Mouse (Mus musculus): ENCODE measurements at regions not wholly inside any gene's neighbourhood (a gene's known extent, or its start where the extent isn't known, plus 50 kb on each side); places are given as distances from the start of the nearest gene placed in this dataset.

DNA sequence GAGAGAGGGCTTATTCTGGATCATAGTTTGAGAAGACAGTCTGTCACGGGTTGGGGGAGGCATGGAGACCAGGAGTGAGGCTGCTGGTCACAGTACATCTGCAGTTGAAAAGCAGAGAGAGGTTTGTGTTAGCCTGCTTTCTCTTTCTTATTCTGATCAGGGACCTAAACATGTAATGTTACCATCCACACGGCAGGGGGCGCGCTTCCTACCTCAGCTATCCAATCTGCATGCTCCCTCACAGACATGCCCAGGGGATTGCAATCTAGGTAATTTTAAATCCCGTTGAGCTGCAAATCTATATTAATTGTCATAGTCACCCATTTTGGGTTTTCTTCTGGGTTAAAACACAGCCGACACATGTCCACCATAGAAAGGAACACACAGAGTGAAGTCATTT is 156.4 kb upstream of the Esrrg start:
- TF ChIP-seq POLR2A (IDR thresholded peaks at IDR 0.05; ENCODE audit: insufficient read length, low read depth) (no peak), POLR2AphosphoS2 (IDR thresholded peaks at IDR 0.05; ENCODE audit: insufficient read length, low read depth) (no peak), TCF12 (IDR thresholded peaks at IDR 0.05; ENCODE audit: insufficient read depth, poor library complexity, severe bottlenecking) (no peak), MYOG (IDR thresholded peaks at IDR 0.05; ENCODE audit: control insufficient read depth in 1 of 3, insufficient read depth in 1 of 3, insufficient read length in 2 of 3, low read depth in 2 of 3) (no peak), E2F4 (IDR thresholded peaks at IDR 0.05; ENCODE audit: insufficient read depth) (no peak), MYOD1 (IDR thresholded peaks at IDR 0.05; ENCODE audit: control insufficient read depth in 1 of 3, insufficient read length in 2 of 3, low read depth in 2 of 3) (no peak), CEBPB (IDR thresholded peaks at IDR 0.05; ENCODE audit: insufficient read depth, poor library complexity, severe bottlenecking) (no peak), USF1 (IDR thresholded peaks at IDR 0.05; ENCODE audit: low read depth) (no peak)
- H3K4me2 ChIP-seq (ENCODE audit: low read depth), result no peak overlapping the region
- no peaks in the 10 kb centered on the region for H3K36me3 ChIP-seq (ENCODE audit: control insufficient read depth, insufficient read depth)
- no peaks in the 10 kb centered on the region for H3K27me3 ChIP-seq (ENCODE audit: control insufficient read depth, insufficient read depth, insufficient read length)
- H3ac ChIP-seq (ENCODE audit: control insufficient read depth, insufficient read length), result no peak overlapping the region
- no peaks in the 10 kb centered on the region for H3K79me2 ChIP-seq (ENCODE audit: control insufficient read depth, insufficient read depth)
- H3K4me3 ChIP-seq, result no peak overlapping the region

- no peaks in the 10 kb centered on the region for H3K36me3 ChIP-seq (ENCODE audit: control insufficient read depth, insufficient read depth)
- no peaks in the 10 kb centered on the region for H3K27me3 ChIP-seq (ENCODE audit: control insufficient read depth, insufficient read depth, insufficient read length)
- H3ac ChIP-seq (ENCODE audit: control insufficient read depth, insufficient read length), result no peak overlapping the region
- H3K4me3 ChIP-seq, result no peak overlapping the region
- H3K4me2 ChIP-seq (ENCODE audit: low read depth), result no peak overlapping the region
- H3K79me2 ChIP-seq (ENCODE audit: control insufficient read depth, insufficient read depth), result no peaks in the 10 kb centered on the region
- no peak for TF ChIP-seq POLR2AphosphoS2 (IDR thresholded peaks at IDR 0.05; ENCODE audit: insufficient read length, low read depth)
- no peak for TF ChIP-seq SRF (IDR thresholded peaks at IDR 0.05; ENCODE audit: control insufficient read depth, insufficient read length, low read depth)
- TF ChIP-seq POLR2A (IDR thresholded peaks at IDR 0.05; ENCODE audit: insufficient read length, low read depth), result no peak
- TF ChIP-seq MAX (IDR thresholded peaks at IDR 0.05; ENCODE audit: low read depth), result no peak
- no peak for TF ChIP-seq USF1 (IDR thresholded peaks at IDR 0.05; ENCODE audit: low read depth)
- no peak for TF ChIP-seq CEBPB (IDR thresholded peaks at IDR 0.05; ENCODE audit: insufficient read depth, poor library complexity, severe bottlenecking)
- TF ChIP-seq MYOD1 (IDR thresholded peaks at IDR 0.05; ENCODE audit: control insufficient read depth in 1 of 3, insufficient read length in 2 of 3, low read depth in 2 of 3), result no peak
- TF ChIP-seq TCF12 (IDR thresholded peaks at IDR 0.05; ENCODE audit: insufficient read depth, poor library complexity, severe bottlenecking), result no peak
- no peak for TF ChIP-seq REST (IDR thresholded peaks at IDR 0.05; ENCODE audit: insufficient read depth, insufficient read length)
- TF ChIP-seq E2F4 (IDR thresholded peaks at IDR 0.05; ENCODE audit: insufficient read depth), result no peak
- no peak for TF ChIP-seq TCF3 (IDR thresholded peaks at IDR 0.05; ENCODE audit: insufficient read length, low read depth)
- TF ChIP-seq MYOG (IDR thresholded peaks at IDR 0.05; ENCODE audit: control insufficient read depth in 1 of 3, insufficient read depth in 1 of 3, insufficient read length in 2 of 3, low read depth in 2 of 3), result no peak
These were observed 154.2 kb upstream of the Esrrg start for GRCm38 (mm10) chr1:187454431-187454830.

DNA sequence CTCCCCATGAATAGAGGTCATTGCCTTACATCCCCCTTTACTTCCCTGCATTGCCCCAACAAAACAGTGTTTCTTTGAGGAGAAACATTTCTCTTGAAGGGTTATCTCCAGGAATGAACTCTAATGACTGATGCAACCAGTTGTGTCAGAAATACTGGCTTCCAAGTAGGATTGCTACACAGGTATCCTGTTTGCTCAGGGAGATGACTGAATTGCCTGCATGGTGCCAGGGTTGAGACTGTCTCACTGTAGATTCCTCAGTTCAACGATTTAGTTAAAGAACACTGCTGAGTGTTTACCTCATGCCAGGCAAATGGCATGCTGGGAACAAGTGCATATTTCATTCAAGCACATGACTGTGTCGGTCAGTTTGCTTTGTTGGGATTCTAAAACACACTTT is 123.8 kb upstream of the Esrrg start:
- no peaks in the 10 kb centered on the region for H3K27me3 ChIP-seq (ENCODE audit: control insufficient read depth, insufficient read depth, insufficient read length)
- no peaks in the 10 kb centered on the region for H3K36me3 ChIP-seq (ENCODE audit: control insufficient read depth, insufficient read depth)
- no peak overlapping the region for H3K4me2 ChIP-seq (ENCODE audit: low read depth)
- no peaks in the 10 kb centered on the region for H3K79me2 ChIP-seq (ENCODE audit: control insufficient read depth, insufficient read depth)
- no peak overlapping the region for H3ac ChIP-seq (ENCODE audit: control insufficient read depth, insufficient read length)
- no peak for TF ChIP-seq TCF3 (IDR thresholded peaks at IDR 0.05; ENCODE audit: insufficient read length, low read depth)
- no peak for TF ChIP-seq REST (IDR thresholded peaks at IDR 0.05; ENCODE audit: insufficient read depth, insufficient read length)
- TF ChIP-seq MYOD1 (IDR thresholded peaks at IDR 0.05; ENCODE audit: control insufficient read depth in 1 of 3, insufficient read length in 2 of 3, low read depth in 2 of 3), result no peak
- TF ChIP-seq MAX (IDR thresholded peaks at IDR 0.05; ENCODE audit: low read depth), result no peak
- no peak for TF ChIP-seq CEBPB (IDR thresholded peaks at IDR 0.05; ENCODE audit: insufficient read depth, poor library complexity, severe bottlenecking)
- TF ChIP-seq E2F4 (IDR thresholded peaks at IDR 0.05; ENCODE audit: insufficient read depth), result no peak
- no peak for TF ChIP-seq TCF12 (IDR thresholded peaks at IDR 0.05; ENCODE audit: insufficient read depth, poor library complexity, severe bottlenecking)
- no peak for TF ChIP-seq MYOG (IDR thresholded peaks at IDR 0.05; ENCODE audit: control insufficient read depth in 1 of 3, insufficient read depth in 1 of 3, insufficient read length in 2 of 3, low read depth in 2 of 3)
- no peak for TF ChIP-seq SRF (IDR thresholded peaks at IDR 0.05; ENCODE audit: control insufficient read depth, insufficient read length, low read depth)
- TF ChIP-seq POLR2A (IDR thresholded peaks at IDR 0.05; ENCODE audit: insufficient read length, low read depth), result no peak
- TF ChIP-seq USF1 (IDR thresholded peaks at IDR 0.05; ENCODE audit: low read depth), result no peak
- no peak for TF ChIP-seq POLR2AphosphoS2 (IDR thresholded peaks at IDR 0.05; ENCODE audit: insufficient read length, low read depth)
- H3K4me3 ChIP-seq, result no peak overlapping the region

GRCm38 (mm10) chr1:187487948-187488690 is 120.5 kb upstream of the Esrrg start:
- Histone ChIP-seq H3K36me3 (ENCODE audit: control insufficient read depth, insufficient read depth) (no peaks in the 10 kb centered on the region), H3K4me3 (no peak overlapping the region), H3K4me2 (ENCODE audit: low read depth) (no peak overlapping the region), H3K27me3 (ENCODE audit: control insufficient read depth, insufficient read depth, insufficient read length) (no peaks in the 10 kb centered on the region), H3ac (ENCODE audit: control insufficient read depth, insufficient read length) (no peak overlapping the region), H3K79me2 (ENCODE audit: control insufficient read depth, insufficient read depth) (no peaks in the 10 kb centered on the region)
- TF ChIP-seq E2F4 (IDR thresholded peaks at IDR 0.05; ENCODE audit: insufficient read depth) (no peak), CEBPB (IDR thresholded peaks at IDR 0.05; ENCODE audit: insufficient read depth, poor library complexity, severe bottlenecking) (no peak), MYOG (IDR thresholded peaks at IDR 0.05; ENCODE audit: control insufficient read depth in 1 of 3, insufficient read depth in 1 of 3, insufficient read length in 2 of 3, low read depth in 2 of 3) (no peak), REST (IDR thresholded peaks at IDR 0.05; ENCODE audit: insufficient read depth, insufficient read length) (no peak), POLR2AphosphoS2 (IDR thresholded peaks at IDR 0.05; ENCODE audit: insufficient read length, low read depth) (no peak), POLR2A (IDR thresholded peaks at IDR 0.05; ENCODE audit: insufficient read length, low read depth) (no peak), SRF (IDR thresholded peaks at IDR 0.05; ENCODE audit: control insufficient read depth, insufficient read length, low read depth) (no peak), MAX (IDR thresholded peaks at IDR 0.05; ENCODE audit: low read depth) (no peak), MYOD1 (IDR thresholded peaks at IDR 0.05; ENCODE audit: control insufficient read depth in 1 of 3, insufficient read length in 2 of 3, low read depth in 2 of 3) (no peak), USF1 (IDR thresholded peaks at IDR 0.05; ENCODE audit: low read depth) (no peak), TCF12 (IDR thresholded peaks at IDR 0.05; ENCODE audit: insufficient read depth, poor library complexity, severe bottlenecking) (no peak), TCF3 (IDR thresholded peaks at IDR 0.05; ENCODE audit: insufficient read length, low read depth) (no peak)

Data from myocyte (in vitro differentiated cells).